Mouse (Mus musculus) liver, postnatal 0 days (tissue): ENCODE measurements around the gene Flt3. TPM values are rescaled to one million over a fixed set of nuclear protein-coding genes. Genes with fewer than 3 reads are reported as not detected.

Experiments used
- ATAC-seq: fragments of 200-750 bp; cut with Nextera tagmentation; 2 replicates; pipeline ENCODE4 v1.8.0; 2017; ENCODE audit warnings: mild to moderate bottlenecking, moderate library complexity
- DNase-seq: peaks from one replicate; pipeline ENCODE4 v3.0.0-alpha.2; 2016
- H3K27ac ChIP-seq: fragments of 300-500 bp; sonication (generic); 2 replicates; pipeline ENCODE4 v1.5.1; 2014; ENCODE audit warnings: antibody characterized with exemption, moderate library complexity, mild to moderate bottlenecking, low read depth
- H3K27me3 ChIP-seq: fragments of 300-500 bp; sonication (generic); 2 replicates; pipeline ENCODE4 v1.6.1; 2014; ENCODE audit warnings: low read length, control low read depth, mixed read lengths; ENCODE audit not compliant: insufficient read depth
- H3K36me3 ChIP-seq: fragments of 300-500 bp; sonication (generic); replicated peaks from 2 replicates; pipeline ENCODE4 v1.6.1; 2014; ENCODE audit warnings: mild to moderate bottlenecking, control low read depth, low read length, moderate library complexity, mixed read lengths; ENCODE audit not compliant: insufficient read depth
- H3K4me1 ChIP-seq: fragments of 300-500 bp; sonication (generic); 2 replicates; pipeline ENCODE4 v1.6.1; 2014; ENCODE audit warnings: antibody characterized with exemption, mild to moderate bottlenecking, control low read depth; ENCODE audit not compliant: insufficient read depth
- H3K4me2 ChIP-seq: fragments of 300-500 bp; sonication (generic); 2 replicates; pipeline ENCODE4 v1.6.1; 2014; ENCODE audit warnings: low read depth, mild to moderate bottlenecking, low read length, moderate library complexity, mixed read lengths
- H3K4me3 ChIP-seq: fragments of 300-500 bp; sonication (generic); 2 replicates; pipeline ENCODE4 v1.5.1; 2014; ENCODE audit warnings: low read depth, low read length
- H3K9ac ChIP-seq: fragments of 300-500 bp; sonication (generic); replicated peaks from 2 replicates; pipeline ENCODE4 v1.6.1; 2014; ENCODE audit warnings: mild to moderate bottlenecking, moderate library complexity
- H3K9me3 ChIP-seq: fragments of 300-500 bp; sonication (generic); 2 replicates; pipeline ENCODE4 v1.6.1; 2016; ENCODE audit warnings: mild to moderate bottlenecking, control low read depth, low read length, mixed read lengths
- CTCF ChIP-seq: sonication (generic); IDR thresholded peaks from 2 replicates; pipeline ENCODE4 v1.5.1; 2016; ENCODE audit warnings: antibody characterized with exemption, low read depth
- EP300 ChIP-seq: IDR thresholded peaks from 2 replicates; pipeline ENCODE4 v1.6.1; 2016; ENCODE audit warnings: antibody characterized with exemption, low read depth, mild to moderate bottlenecking
- WGBS: fragments of 180-500 bp; shearing (Covaris S2); extraction: QIAGEN DNeasy Blood & Tissue Kit; methylation state at CpG from one replicate; pipeline ENCODE4 v1.1.7; 2014; ENCODE audit not compliant: insufficient replicate concordance; 5-methylcytosine and 5-hydroxymethylcytosine counted together
- polyA plus RNA-seq: library from polyadenylated mRNA; unstranded; fragments of >200 nt; fragmentation: Nextera tagmentation; extraction: Ambion mirVana; gene quantifications from 2 replicates; pipeline ENCODE4 v1.2.1, GENCODE M21; 2015

Flt3 gene
- polyA plus RNA-seq, 1 experiment from 2014 or later: 1.5 TPM

DNA sequence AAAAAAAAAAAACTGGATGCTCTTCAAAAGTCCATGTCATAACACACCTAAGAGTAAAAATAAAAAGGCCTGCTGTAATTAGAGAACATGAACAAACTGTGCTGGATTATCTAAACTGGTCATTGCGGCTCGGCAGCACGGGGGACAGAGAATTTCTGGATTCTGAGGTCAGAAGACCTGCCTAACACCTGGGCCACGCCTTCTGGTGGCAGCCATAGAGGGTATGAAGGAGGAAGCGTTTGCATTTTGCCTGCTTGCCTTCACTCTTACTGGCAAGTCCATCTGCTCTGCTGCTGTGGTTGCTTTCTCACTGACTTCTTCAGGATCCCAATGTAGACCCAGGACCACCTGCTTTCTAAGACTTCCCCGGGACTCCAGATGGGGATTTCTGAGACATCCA lies 57.4 kb downstream of the Flt3 start:
- Histone ChIP-seq H3K9ac (no peak overlapping the region), H3K27ac (no peak overlapping the region), H3K36me3 (no peaks in the 10 kb centered on the region), H3K4me1 (no peaks in the 10 kb centered on the region), H3K4me3 (no peak overlapping the region), H3K9me3 (no peaks in the 10 kb centered on the region), H3K4me2 (no peak overlapping the region), H3K27me3 (no peaks in the 10 kb centered on the region)
- no peak for DNase-seq
- no peak for ATAC-seq
- 80% methylated on average over 6 of the region's 6 CpGs for WGBS
- TF ChIP-seq EP300 (no peak), CTCF (no peak)

- Histone ChIP-seq H3K4me2 (no peak overlapping the region), H3K4me3 (no peak overlapping the region), H3K27me3 (no peaks in the 10 kb centered on the region), H3K9me3 (no peaks in the 10 kb centered on the region), H3K36me3 (no peaks in the 10 kb centered on the region), H3K4me1 (no peaks in the 10 kb centered on the region), H3K9ac (no peak overlapping the region), H3K27ac (peak overlapping the region; percentile 55)
- DNase-seq (no peak), ATAC-seq (peak; percentile 33; the same call in 1 of the 2 replicates)
- WGBS: 26% methylated on average over 13 of the region's 13 CpGs
- no peak for TF ChIP-seq EP300
- TF ChIP-seq CTCF: no peak
Measured at GRCm38 (mm10) chr5:147340741-147341414, 59.4 kb downstream of the Flt3 start.

GRCm38 (mm10) chr5:147339560-147339959 lies 60.7 kb downstream of the Flt3 start:
- DNase-seq (no peak), ATAC-seq (peak; percentile 44; the same call in 1 of the 2 replicates)
- no peaks in the 10 kb centered on the region for H3K36me3 ChIP-seq
- no peak overlapping the region for H3K9ac ChIP-seq
- H3K27me3 ChIP-seq: no peaks in the 10 kb centered on the region
- no peaks in the 10 kb centered on the region for H3K4me1 ChIP-seq
- H3K4me2 ChIP-seq: no peak overlapping the region
- H3K4me3 ChIP-seq: no peak overlapping the region
- H3K27ac ChIP-seq: peak overlapping the region; percentile 23; the same call in 1 of the 2 replicates
- no peaks in the 10 kb centered on the region for H3K9me3 ChIP-seq
- WGBS: 26% methylated on average over 11 of the region's 11 CpGs
- TF ChIP-seq CTCF (no peak), EP300 (no peak)

DNA sequence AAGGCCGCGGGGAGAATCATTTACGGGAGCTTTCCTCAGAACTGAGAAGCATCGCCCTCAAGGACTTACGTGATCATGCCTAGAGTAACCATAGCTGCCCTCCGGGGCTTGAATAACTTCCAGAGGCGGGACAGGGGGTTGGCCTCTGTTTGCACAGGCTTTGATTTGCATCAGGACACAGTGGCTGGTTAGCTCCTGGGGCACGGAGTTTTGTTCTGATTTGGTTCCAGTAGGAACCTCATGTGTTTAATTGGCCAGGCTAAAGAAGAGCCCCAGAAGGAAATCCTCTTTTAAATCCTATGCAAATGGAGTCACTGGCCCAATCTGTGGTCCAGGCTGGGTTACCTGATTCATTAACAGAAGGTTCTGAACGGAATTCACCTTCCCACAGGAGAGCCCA lies 61.3 kb downstream of the Flt3 start:
- DNase-seq: no peak
- no peak for TF ChIP-seq CTCF
- no peak for TF ChIP-seq EP300

DNA sequence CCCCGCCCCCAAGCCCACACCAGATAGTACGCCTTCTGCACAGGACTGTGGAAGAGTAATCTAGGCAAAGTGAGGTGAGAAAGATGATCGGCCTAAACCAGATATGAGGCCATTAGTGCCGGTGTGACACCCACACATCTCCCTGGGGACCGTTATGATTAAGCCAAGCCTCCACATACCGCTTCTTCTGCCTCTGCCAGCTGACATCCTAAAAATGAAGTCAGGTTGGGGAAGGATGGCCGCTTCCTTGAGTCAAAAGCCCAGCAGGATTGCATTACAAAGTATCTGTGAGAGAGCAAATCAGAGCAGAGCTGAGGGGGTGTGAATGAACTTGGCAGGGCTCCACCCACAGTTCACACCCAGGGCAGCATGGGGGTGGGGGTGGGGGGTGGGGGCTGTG lies 67.6 kb downstream of the Flt3 start:
- Histone ChIP-seq H3K9me3 (peaks cover 1% of the 10 kb centered on the region; the same call in 1 of the 2 replicates), H3K9ac (no peak overlapping the region), H3K27ac (no peak overlapping the region), H3K4me1 (no peaks in the 10 kb centered on the region), H3K36me3 (no peaks in the 10 kb centered on the region), H3K4me3 (no peak overlapping the region), H3K4me2 (no peak overlapping the region), H3K27me3 (no peaks in the 10 kb centered on the region)
- WGBS: 45% methylated on average over 7 of the region's 7 CpGs
- TF ChIP-seq CTCF: no peak
- TF ChIP-seq EP300: no peak
- no peak for ATAC-seq
- no peak for DNase-seq

More for the DNA sequence above, 61.3 kb downstream of the Flt3 start:
- Histone ChIP-seq H3K4me3 (no peak overlapping the region), H3K9ac (no peak overlapping the region; the same call in 1 of the 2 replicates), H3K9me3 (no peaks in the 10 kb centered on the region), H3K4me2 (no peak overlapping the region), H3K27ac (no peak overlapping the region; the same call in 1 of the 2 replicates), H3K4me1 (no peaks in the 10 kb centered on the region), H3K27me3 (no peaks in the 10 kb centered on the region), H3K36me3 (no peaks in the 10 kb centered on the region)
- ATAC-seq: no peak
- 52% methylated on average over 9 of the region's 9 CpGs for WGBS

DNA sequence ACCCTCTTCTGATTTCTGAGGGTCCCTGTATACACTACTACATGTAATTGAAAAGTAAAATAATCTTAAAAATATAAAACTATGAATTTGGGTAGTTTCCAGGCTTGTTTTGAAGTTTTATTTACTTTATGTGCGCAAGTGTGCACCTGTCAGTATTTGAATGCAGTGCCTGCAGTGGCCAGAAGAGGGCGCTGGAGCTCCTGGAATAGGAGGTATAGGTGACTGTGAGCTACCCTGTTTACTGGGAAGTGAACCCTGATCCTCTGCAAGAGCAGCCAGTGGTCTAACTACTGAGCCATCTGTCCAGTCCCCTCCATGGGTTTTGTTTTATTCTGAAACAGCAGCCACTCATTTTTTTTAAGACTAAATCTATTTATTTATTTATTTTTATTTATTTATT lies 68.7 kb downstream of the Flt3 start:
- whole genome bisulfite sequencing: 55% methylated on average over 2 of the region's 2 CpGs
- H3K36me3 ChIP-seq: no peaks in the 10 kb centered on the region
- no peaks in the 10 kb centered on the region for H3K27me3 ChIP-seq
- no peak overlapping the region for H3K4me2 ChIP-seq
- H3K9ac ChIP-seq: no peak overlapping the region
- H3K4me1 ChIP-seq: no peaks in the 10 kb centered on the region
- ATAC-seq (peak; percentile 50; the same call in 1 of the 2 replicates), DNase-seq (peak; percentile 76)
- TF ChIP-seq CTCF (peak; percentile 82), EP300 (no peak)
- H3K9me3 ChIP-seq: peaks cover 2% of the 10 kb centered on the region; the same call in 1 of the 2 replicates
- no peak overlapping the region for H3K27ac ChIP-seq
- no peak overlapping the region for H3K4me3 ChIP-seq
